Comparison of ENCODE assay signal across 11 mouse cellular contexts in the genomic region with DNA sequence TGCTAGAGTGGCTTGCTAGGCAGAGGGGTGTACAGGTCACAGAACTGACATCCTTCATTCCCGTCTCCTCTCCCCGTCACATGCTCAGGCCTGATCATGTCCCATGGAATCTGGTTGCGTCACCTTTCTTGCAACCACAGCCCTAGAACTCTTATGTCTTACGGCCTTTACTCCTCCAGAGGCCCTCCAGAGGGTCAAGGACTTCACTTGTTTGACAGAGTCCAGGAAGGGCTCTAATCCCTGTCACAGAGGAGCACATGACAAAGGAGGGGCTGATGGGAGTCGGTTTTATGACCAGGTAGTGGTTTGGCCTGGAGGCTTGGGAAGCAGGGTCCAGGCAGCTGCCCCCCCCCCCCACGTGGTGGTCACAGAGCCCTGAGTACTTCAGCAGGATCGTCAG. TPM values are rescaled to one million over a fixed set of nuclear protein-coding genes. Genes with fewer than 3 reads are reported as not detected.
DNase-seq lines count a peak whose midpoint lies in the region; ATAC-seq and TF ChIP-seq lines count a peak whose summit lies in the region.
"Had no signal": no experiment of that assay in that cellular context is flagged by ENCODE, and none has a peak within 500 bp of the region (broad histone marks: within the 10 kb centered on the region; RNA-seq: fewer than 3 reads in every experiment).

No protein-coding gene starts in this region.

- TF ChIP-seq CTCF in E14TG2a.4 (conservative IDR thresholded peaks at IDR 0.05; ENCODE audit: low read length) = no peak

- peak overlapping the region; percentile 11; the same call in 1 of the 2 replicates for H3K9ac ChIP-seq in hindbrain, embryonic 15.5 days
- H3K9ac ChIP-seq: liver, embryonic 12.5 days had no signal

- H3K27me3 ChIP-seq in E14TG2a.4 (ENCODE audit: insufficient read depth, low read length) = no peaks in the 10 kb centered on the region
- no peaks in the 10 kb centered on the region for H3K27me3 ChIP-seq in hindbrain, embryonic 15.5 days
- no peaks in the 10 kb centered on the region for H3K27me3 ChIP-seq in midbrain, embryonic 10.5 days (ENCODE audit: low read depth, poor library complexity, severe bottlenecking)
- H3K27me3 ChIP-seq: liver, embryonic 12.5 days had no signal

- intact Hi-C loops in left cerebral cortex, postnatal 14 days (cut with DNase I) = no loop called here

- no peaks in the 10 kb centered on the region for H3K9me3 ChIP-seq in E14TG2a.4 (ENCODE audit: low read length)
- H3K9me3 ChIP-seq in hindbrain, embryonic 15.5 days = no peaks in the 10 kb centered on the region
- no peaks in the 10 kb centered on the region for H3K9me3 ChIP-seq in midbrain, embryonic 10.5 days (replicated peaks)
- H3K9me3 ChIP-seq: liver, embryonic 12.5 days had no signal

- H3K27ac ChIP-seq in hindbrain, embryonic 15.5 days (replicated peaks) = no peak overlapping the region
- peak overlapping the region; percentile 30 for H3K27ac ChIP-seq in midbrain, embryonic 10.5 days (replicated peaks)
- H3K27ac ChIP-seq: liver, embryonic 12.5 days had no signal

- peak overlapping the region; percentile 73 for H3K4me2 ChIP-seq in hindbrain, embryonic 15.5 days
- H3K4me2 ChIP-seq: liver, embryonic 12.5 days had no signal

- peaks cover 19% of the 10 kb centered on the region for H3K36me3 ChIP-seq in E14TG2a.4 (ENCODE audit: insufficient read depth, low read length)
- H3K36me3 ChIP-seq in hindbrain, embryonic 15.5 days = no peaks in the 10 kb centered on the region
- H3K36me3 ChIP-seq in midbrain, embryonic 10.5 days = no peaks in the 10 kb centered on the region
- H3K36me3 ChIP-seq: liver, embryonic 12.5 days had no signal

- WGBS in hindbrain, embryonic 15.5 days = 72% methylated on average over 7 of the region's 7 CpGs
- WGBS in midbrain, embryonic 10.5 days = 64% methylated on average over 7 of the region's 7 CpGs

- DNase-seq in ZHBTc4 (ENCODE audit: low read depth, low spot score) = peak; percentile 37
- no peak for DNase-seq in midbrain, embryonic 10.5 days (ENCODE audit: low spot score)
- DNase-seq in cerebellum, postnatal 14 days = no peak
- no peak for DNase-seq in left cerebral cortex, postnatal 14 days (ENCODE audit: low spot score in 2 of 2)
- no peak for DNase-seq in left cerebral cortex, adult 11 months (ENCODE audit: low spot score)
- DNase-seq in adrenal gland, adult 8-10 months = no peak
- DNase-seq: kidney, postnatal 25 days; thymus, adult 18-20 months had no signal

- no peak for ATAC-seq in hindbrain, embryonic 15.5 days (ENCODE audit: low FRiP score, low read depth)
- ATAC-seq: liver, embryonic 12.5 days had no signal

- peak overlapping the region; percentile 88 for H3K4me3 ChIP-seq in E14TG2a.4 (replicated peaks; ENCODE audit: low read length)
- H3K4me3 ChIP-seq in hindbrain, embryonic 15.5 days = no peak overlapping the region
- peak overlapping the region; percentile 67; the same call in 1 of the 2 replicates for H3K4me3 ChIP-seq in midbrain, embryonic 10.5 days
- H3K4me3 ChIP-seq: liver, embryonic 12.5 days had no signal

- peaks cover 78% of the 10 kb centered on the region for H3K4me1 ChIP-seq in E14TG2a.4 (replicated peaks; ENCODE audit: low read depth, low read length)
- peaks cover 63% of the 10 kb centered on the region for H3K4me1 ChIP-seq in hindbrain, embryonic 15.5 days (replicated peaks)
- peaks cover 49% of the 10 kb centered on the region for H3K4me1 ChIP-seq in midbrain, embryonic 10.5 days

RNA-seq across cellular contexts. Expression of a gene that starts 38.8 kb away (rescaled TPM):
- 26.1 and 26.3 TPM in 2 replicates for polyA plus RNA-seq in hindbrain, embryonic 15.5 days (2015; fragmentation: Nextera tagmentation; extraction: Ambion mirVana)
- 7.4 and 13.0 TPM in 2 replicates for polyA plus RNA-seq in midbrain, embryonic 10.5 days (2016; fragmentation: Nextera tagmentation; extraction: Ambion mirVana)
- total RNA-seq in left cerebral cortex, postnatal 14 days (2021) = 10 to 100 TPM; 25.7 to 26.5 TPM
- 10 to 100 TPM; 17.2 to 28.2 (median 25.1) TPM for total RNA-seq in adrenal gland, adult 8-10 months (2022)

RNA-seq across cellular contexts. Expression of a gene that starts 40.0 kb away (rescaled TPM):
- 148 and 158 TPM in 2 replicates for polyA plus RNA-seq in hindbrain, embryonic 15.5 days (2015; fragmentation: Nextera tagmentation; extraction: Ambion mirVana)
- polyA plus RNA-seq in midbrain, embryonic 10.5 days (2016; fragmentation: Nextera tagmentation; extraction: Ambion mirVana) = 50.7 and 68.9 TPM in 2 replicates
- total RNA-seq in left cerebral cortex, postnatal 14 days (2021) = 100 to 1,000 TPM; 101 to 104 TPM
- total RNA-seq in adrenal gland, adult 8-10 months (2022) = 10 to 100 TPM; 19.4 to 36.8 (median 32.2) TPM
